Mouse (Mus musculus) heart, embryonic 15.5 days (tissue): ENCODE data around the gene Ankrd23. TPM values are rescaled to one million over a fixed set of nuclear protein-coding genes. Genes with fewer than 3 reads are reported as not detected.

Source experiments
- ATAC-seq: fragments of 200-750 bp; cut with Nextera tagmentation; replicated peaks from 2 replicates; pipeline ENCODE4 v1.8.0; 2017; ENCODE audit warnings: low read depth, moderate TSS enrichment; ENCODE audit not compliant: insufficient number of reproducible peaks, insufficient read depth, low FRiP score
- H3K27ac ChIP-seq: fragments of 300-500 bp; sonication (generic); 2 replicates; pipeline ENCODE4 v1.5.1; 2015; ENCODE audit warnings: mild to moderate bottlenecking, inconsistent platforms
- H3K27me3 ChIP-seq: fragments of 300-500 bp; sonication (generic); 2 replicates; pipeline ENCODE4 v1.6.1; 2015; ENCODE audit warnings: inconsistent platforms
- H3K36me3 ChIP-seq: fragments of 300-500 bp; sonication (generic); 2 replicates; pipeline ENCODE4 v1.6.1; 2015; ENCODE audit warnings: mild to moderate bottlenecking, inconsistent platforms
- H3K4me1 ChIP-seq: fragments of 300-500 bp; sonication (generic); replicated peaks from 2 replicates; pipeline ENCODE4 v1.6.1; 2015; ENCODE audit warnings: inconsistent platforms
- H3K4me2 ChIP-seq: fragments of 300-500 bp; sonication (generic); 2 replicates; pipeline ENCODE4 v1.6.1; 2015; ENCODE audit warnings: inconsistent platforms, mild to moderate bottlenecking, moderate library complexity
- H3K4me3 ChIP-seq: fragments of 300-500 bp; sonication (generic); 2 replicates; pipeline ENCODE4 v1.5.1; 2015; ENCODE audit warnings: mild to moderate bottlenecking, inconsistent platforms
- H3K9ac ChIP-seq: fragments of 300-500 bp; sonication (generic); 2 replicates; pipeline ENCODE4 v1.6.1; 2015; ENCODE audit warnings: mild to moderate bottlenecking, inconsistent platforms
- H3K9me3 ChIP-seq: fragments of 300-500 bp; sonication (generic); replicated peaks from 2 replicates; pipeline ENCODE4 v1.6.1; 2016; ENCODE audit warnings: inconsistent platforms
- WGBS: fragments of 180-500 bp; shearing (Covaris S2); methylation state at CpG from one replicate; pipeline ENCODE4 v1.1.7; 2015; ENCODE audit warnings: mixed read lengths; 5-methylcytosine and 5-hydroxymethylcytosine counted together
- polyA plus RNA-seq: library from polyadenylated mRNA; unstranded; fragments of >200 nt; fragmentation: Nextera tagmentation; extraction: Ambion mirVana; gene quantifications from 2 replicates; pipeline ENCODE4 v1.2.1, GENCODE M21; 2015

Gene Ankrd23
- polyA plus RNA-seq, 1 experiment from 2014 or later: 26.7 TPM

DNA sequence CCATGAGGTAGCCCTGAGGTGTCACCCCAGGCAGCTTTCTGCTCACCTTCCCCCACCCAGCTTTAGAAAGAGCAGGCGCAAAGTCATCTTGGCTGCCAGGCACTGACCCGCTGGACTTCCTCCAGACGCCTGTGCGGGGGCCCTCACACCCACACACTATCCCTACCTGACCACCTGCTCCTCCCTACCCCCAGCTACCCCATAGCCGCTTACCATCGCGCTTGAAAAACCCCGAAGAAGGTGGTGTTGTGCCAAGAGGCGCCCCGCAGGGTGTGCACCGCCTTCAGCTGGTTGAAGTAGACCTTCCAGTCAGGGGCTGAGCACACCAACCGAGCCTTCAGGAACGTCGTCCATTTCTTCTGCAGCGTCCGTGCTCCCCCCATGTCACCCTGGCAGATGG, 15.8 kb upstream of the Ankrd23 start:
- H3K9ac ChIP-seq: no peak overlapping the region
- H3K27ac ChIP-seq: no peak overlapping the region
- H3K4me1 ChIP-seq: peaks cover 49% of the 10 kb centered on the region
- no peaks in the 10 kb centered on the region for H3K9me3 ChIP-seq
- WGBS: 88% methylated on average over 16 of the region's 16 CpGs
- no peak overlapping the region for H3K4me3 ChIP-seq
- ATAC-seq: no peak
- H3K27me3 ChIP-seq: no peaks in the 10 kb centered on the region
- peaks cover 59% of the 10 kb centered on the region for H3K36me3 ChIP-seq
- no peak overlapping the region for H3K4me2 ChIP-seq

GRCm38 (mm10) chr1:36551904-36552303, 15.2 kb upstream of the Ankrd23 start:
- 84% methylated on average over 17 of the region's 17 CpGs for WGBS
- Histone ChIP-seq H3K4me1 (peaks cover 51% of the 10 kb centered on the region), H3K27me3 (no peaks in the 10 kb centered on the region), H3K27ac (no peak overlapping the region), H3K4me2 (no peak overlapping the region), H3K9ac (no peak overlapping the region), H3K9me3 (no peaks in the 10 kb centered on the region), H3K4me3 (no peak overlapping the region), H3K36me3 (peaks cover 59% of the 10 kb centered on the region)
- ATAC-seq: no peak

DNA sequence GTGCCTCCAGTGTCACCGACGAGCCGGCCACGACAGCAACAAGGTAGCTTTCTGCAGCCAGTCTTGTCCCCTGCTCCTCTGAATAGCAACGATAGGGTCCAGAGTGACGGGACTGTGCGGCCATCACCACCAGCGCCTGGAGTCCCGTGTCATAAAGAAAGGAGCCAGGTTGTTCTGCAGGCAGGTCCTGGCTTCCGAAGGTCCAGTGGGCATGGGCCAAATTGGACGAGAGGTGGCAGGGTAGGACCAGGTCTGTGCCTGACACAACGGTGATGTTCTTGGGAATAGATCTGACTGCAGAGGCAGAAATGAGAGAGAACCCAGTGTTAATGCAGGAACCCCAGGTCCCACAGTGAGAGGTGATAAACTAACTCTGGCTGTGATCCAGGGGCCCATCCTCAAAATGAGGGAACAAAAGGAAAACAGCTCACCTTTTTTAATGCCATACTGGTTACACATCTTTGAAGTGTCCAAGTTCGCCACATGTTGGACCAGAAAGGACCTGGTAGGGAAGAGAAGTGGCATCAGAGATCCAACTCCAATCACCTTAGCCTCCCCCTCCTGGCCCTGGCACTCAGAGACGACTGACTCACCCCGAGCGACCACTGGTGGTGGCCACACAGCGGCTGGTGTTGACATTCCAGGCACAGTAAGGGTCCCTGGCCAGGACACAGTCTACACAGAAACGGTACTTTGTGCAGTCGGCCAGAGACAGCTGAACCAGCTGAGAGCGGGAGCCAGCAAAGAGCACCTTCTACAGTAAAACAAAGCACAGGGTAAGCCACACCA, 13.6 kb upstream of the Ankrd23 start:
- Histone ChIP-seq H3K9ac (no peak overlapping the region; the same call in 1 of the 2 replicates), H3K36me3 (peaks cover 59% of the 10 kb centered on the region), H3K27me3 (no peaks in the 10 kb centered on the region), H3K4me3 (no peak overlapping the region), H3K4me2 (no peak overlapping the region), H3K27ac (no peak overlapping the region), H3K4me1 (peaks cover 54% of the 10 kb centered on the region), H3K9me3 (no peaks in the 10 kb centered on the region)
- ATAC-seq: no peak
- 76% methylated on average over 20 of the region's 20 CpGs for WGBS

DNA sequence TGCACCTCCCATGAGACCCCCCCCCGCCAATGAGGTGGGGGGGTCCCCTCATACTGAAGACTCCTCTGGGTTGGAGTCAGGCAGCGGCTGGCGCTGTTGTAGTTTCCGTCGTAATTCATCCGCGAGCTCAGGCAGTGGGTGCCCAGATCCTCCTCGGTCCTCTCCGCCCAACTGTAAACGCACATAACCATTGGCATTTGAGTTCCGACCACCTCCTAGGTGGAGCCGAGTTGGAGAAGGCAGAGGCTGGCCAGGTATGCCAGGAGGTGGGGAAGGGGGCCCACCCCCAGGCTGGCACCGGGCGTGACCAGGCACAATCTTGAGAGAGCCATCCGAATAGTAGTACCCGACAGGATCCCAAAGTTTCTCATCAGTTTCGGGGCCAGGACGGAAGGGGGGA, 12.8 kb upstream of the Ankrd23 start:
- Histone ChIP-seq H3K4me2 (no peak overlapping the region), H3K4me3 (no peak overlapping the region), H3K4me1 (peaks cover 46% of the 10 kb centered on the region), H3K36me3 (peaks cover 58% of the 10 kb centered on the region), H3K9ac (no peak overlapping the region; the same call in 1 of the 2 replicates), H3K27ac (no peak overlapping the region), H3K27me3 (no peaks in the 10 kb centered on the region), H3K9me3 (no peaks in the 10 kb centered on the region)
- 82% methylated on average over 18 of the region's 18 CpGs for WGBS
- no peak for ATAC-seq

DNA sequence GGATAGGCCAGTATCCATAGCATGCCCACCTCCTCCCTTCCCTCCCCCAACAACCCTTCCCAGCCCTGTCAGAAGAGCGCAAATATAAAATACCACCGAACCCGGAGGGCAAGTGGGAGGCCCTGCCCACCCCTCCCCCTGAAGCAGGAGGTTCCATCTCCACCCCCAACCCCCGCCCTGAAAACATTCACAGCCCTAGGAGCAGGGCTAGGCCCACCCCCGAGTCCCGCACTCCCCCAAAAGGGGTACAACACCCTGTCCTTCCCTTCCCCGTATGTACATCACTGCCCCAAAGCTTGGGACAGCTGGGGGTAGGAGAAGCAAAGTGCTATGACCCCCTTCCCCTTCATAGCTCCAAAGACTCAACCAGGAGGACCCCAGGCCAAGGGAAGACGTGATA, 12.1 kb upstream of the Ankrd23 start:
- no peak overlapping the region for H3K4me2 ChIP-seq
- no peak overlapping the region for H3K27ac ChIP-seq
- peaks cover 51% of the 10 kb centered on the region for H3K36me3 ChIP-seq
- no peak overlapping the region for H3K9ac ChIP-seq
- no peaks in the 10 kb centered on the region for H3K27me3 ChIP-seq
- peaks cover 39% of the 10 kb centered on the region for H3K4me1 ChIP-seq
- no peaks in the 10 kb centered on the region for H3K9me3 ChIP-seq
- H3K4me3 ChIP-seq: no peak overlapping the region
- WGBS: 48% methylated on average over 8 of the region's 8 CpGs
- no peak for ATAC-seq

DNA sequence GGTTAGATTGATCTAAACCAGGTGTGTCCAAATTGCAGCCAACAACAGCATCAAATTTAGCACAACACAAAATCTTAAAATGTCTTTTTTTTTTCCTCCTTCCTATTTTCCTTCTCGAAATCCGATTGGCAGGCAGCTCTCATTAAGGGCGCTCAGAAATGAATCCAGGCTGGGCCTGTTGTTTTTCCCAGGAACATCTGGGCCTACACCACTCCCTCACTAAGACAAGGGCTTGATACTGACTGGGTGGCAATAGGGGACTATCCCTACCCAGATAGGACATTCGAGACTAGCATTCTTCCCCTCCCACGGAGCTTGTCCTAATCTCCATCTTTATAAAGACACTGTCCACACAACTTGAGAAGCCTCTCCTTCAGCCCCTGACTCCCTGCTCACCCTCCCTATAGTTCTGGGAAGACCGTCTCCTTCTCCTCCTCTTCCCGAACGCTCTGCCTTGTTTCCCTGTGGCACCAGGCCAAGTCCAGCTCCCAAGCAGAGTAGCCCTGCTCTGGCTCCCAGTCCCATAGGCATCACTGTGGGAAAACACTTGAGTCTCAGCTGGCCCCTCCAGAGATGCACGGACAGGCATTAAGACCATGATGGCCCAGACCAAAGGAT, 11.4 kb upstream of the Ankrd23 start:
- Histone ChIP-seq H3K27me3 (no peaks in the 10 kb centered on the region), H3K27ac (peak overlapping the region; percentile 73), H3K9me3 (no peaks in the 10 kb centered on the region), H3K4me3 (no peak overlapping the region), H3K4me1 (peaks cover 39% of the 10 kb centered on the region), H3K4me2 (no peak overlapping the region), H3K36me3 (peaks cover 44% of the 10 kb centered on the region), H3K9ac (no peak overlapping the region)
- 27% methylated on average over 9 of the region's 9 CpGs for WGBS
- no peak for ATAC-seq

DNA sequence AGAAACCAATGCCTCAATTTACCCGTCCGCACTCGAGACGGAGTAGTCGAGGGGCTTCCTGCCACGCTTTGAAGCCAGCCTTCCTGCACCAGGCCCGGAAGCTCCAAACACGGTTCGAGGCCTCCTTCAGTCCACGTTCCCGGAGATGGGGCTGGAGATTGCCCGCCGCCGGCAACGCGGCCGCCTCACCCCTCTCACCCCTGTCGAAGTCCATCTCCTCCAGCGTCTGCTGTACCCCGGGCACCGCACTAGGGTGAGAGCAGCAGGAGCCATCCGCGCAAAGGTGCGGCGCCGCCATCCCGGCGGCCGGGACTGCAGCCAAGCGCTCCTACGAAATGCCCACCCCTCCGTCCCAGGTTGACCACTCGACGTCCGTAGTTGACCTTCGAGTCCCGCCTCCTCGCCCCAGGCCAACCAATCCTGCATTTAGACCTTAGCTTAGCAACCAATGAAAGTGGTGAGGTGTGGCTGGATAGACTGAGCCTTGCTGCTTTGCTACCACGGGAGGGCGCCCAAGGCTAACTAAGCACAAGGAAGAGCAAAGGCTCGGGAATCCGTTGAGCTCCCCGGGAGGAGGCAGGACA, 10.3 kb upstream of the Ankrd23 start, which contains the start of gene Ankrd39:
Gene Ankrd39, minus strand, starts transcription at position 558 of the 584 bp plus-strand sequence.
- peaks cover 37% of the 10 kb centered on the region for H3K36me3 ChIP-seq
- peak within 1 kb of the TSS; percentile 73 for H3K27ac ChIP-seq
- H3K9me3 ChIP-seq: no peaks in the 10 kb centered on the region
- peak; percentile 98 for ATAC-seq
- peaks cover 42% of the 10 kb centered on the region for H3K4me1 ChIP-seq
- H3K4me3 ChIP-seq: peak within 1 kb of the TSS; percentile 69
- peak within 1 kb of the TSS; percentile 69 for H3K9ac ChIP-seq
- H3K4me2 ChIP-seq: peak within 1 kb of the TSS; percentile 74
- WGBS: under 1% methylated on average over 43 of the region's 43 CpGs
- H3K27me3 ChIP-seq: no peaks in the 10 kb centered on the region

GRCm38 (mm10) chr1:36545845-36546600, 9.3 kb upstream of the Ankrd23 start:
- Histone ChIP-seq H3K9me3 (no peaks in the 10 kb centered on the region), H3K36me3 (peaks cover 36% of the 10 kb centered on the region), H3K4me1 (peaks cover 42% of the 10 kb centered on the region), H3K4me2 (peak overlapping the region; percentile 74), H3K9ac (peak overlapping the region; percentile 69), H3K27me3 (no peaks in the 10 kb centered on the region), H3K27ac (peak overlapping the region; percentile 73; the same call in 1 of the 2 replicates), H3K4me3 (peak overlapping the region; percentile 69)
- WGBS: 68% methylated on average over 19 of the region's 19 CpGs
- ATAC-seq: no peak

- H3K36me3 ChIP-seq: peaks cover 35% of the 10 kb centered on the region
- no peak for ATAC-seq
- no peaks in the 10 kb centered on the region for H3K9me3 ChIP-seq
- peak overlapping the region; percentile 74; the same call in 1 of the 2 replicates for H3K4me2 ChIP-seq
- H3K4me3 ChIP-seq: 0 out of 2 replicates have a peak overlapping the region, but pooled peaks have one; percentile 69
- 0 out of 2 replicates have a peak overlapping the region, but pooled peaks have one; percentile 27 for H3K27ac ChIP-seq
- WGBS: 64% methylated on average over 2 of the region's 2 CpGs
- H3K4me1 ChIP-seq: peaks cover 45% of the 10 kb centered on the region
- H3K27me3 ChIP-seq: no peaks in the 10 kb centered on the region
- no peak overlapping the region for H3K9ac ChIP-seq
Measured at GRCm38 (mm10) chr1:36545382-36545781, 8.7 kb upstream of the Ankrd23 start.

GRCm38 (mm10) chr1:36542925-36543324, 6.2 kb upstream of the Ankrd23 start:
- H3K36me3 ChIP-seq: peaks cover 23% of the 10 kb centered on the region
- WGBS: 91% methylated on average over 9 of the region's 9 CpGs
- no peak overlapping the region for H3K4me2 ChIP-seq
- no peak overlapping the region for H3K27ac ChIP-seq
- H3K4me3 ChIP-seq: no peak overlapping the region
- H3K9me3 ChIP-seq: no peaks in the 10 kb centered on the region
- no peak overlapping the region for H3K9ac ChIP-seq
- peaks cover 35% of the 10 kb centered on the region for H3K4me1 ChIP-seq
- no peaks in the 10 kb centered on the region for H3K27me3 ChIP-seq
- ATAC-seq: no peak

DNA sequence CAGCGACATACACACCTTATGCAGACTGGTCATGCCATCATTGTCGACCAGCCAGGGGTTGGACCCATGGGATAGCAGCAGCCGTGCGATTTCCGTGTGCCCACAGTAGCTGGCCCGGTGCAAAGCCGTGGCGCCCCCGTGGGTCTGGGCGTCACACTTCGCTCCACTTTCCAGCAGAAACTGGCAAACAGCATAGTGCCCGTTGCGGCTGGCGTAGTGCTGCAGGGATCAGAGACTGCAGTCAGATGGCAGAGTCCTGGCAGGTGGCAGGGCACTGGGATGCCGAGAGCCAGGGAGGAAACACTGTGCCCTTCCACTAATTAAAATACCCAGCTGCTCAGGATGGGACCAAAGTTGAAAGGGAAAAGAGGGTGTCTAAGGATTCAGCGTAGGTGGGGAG, 5.2 kb upstream of the Ankrd23 start:
- 89% methylated on average over 16 of the region's 16 CpGs for WGBS
- peaks cover 27% of the 10 kb centered on the region for H3K36me3 ChIP-seq
- H3K9me3 ChIP-seq: no peaks in the 10 kb centered on the region
- no peak overlapping the region for H3K27ac ChIP-seq
- H3K9ac ChIP-seq: no peak overlapping the region
- H3K4me2 ChIP-seq: no peak overlapping the region
- no peaks in the 10 kb centered on the region for H3K27me3 ChIP-seq
- H3K4me3 ChIP-seq: no peak overlapping the region
- peaks cover 36% of the 10 kb centered on the region for H3K4me1 ChIP-seq
- ATAC-seq: no peak
